Mouse (Mus musculus): Measurements from ENCODE around the gene Pphln1. TPM values are rescaled to one million over a fixed set of nuclear protein-coding genes. Genes with fewer than 3 reads are reported as not detected.

Gene Pphln1
- total and polyA plus RNA-seq, 3 experiments: 6.0 to 21.6 (median 20.9) TPM

- Histone ChIP-seq H3K36me3 (ENCODE audit: control insufficient read depth, insufficient read depth, low read length) (no peaks in the 10 kb centered on the region; the same call in 1 of the 2 replicates), H3K4me1 (ENCODE audit: control insufficient read depth, insufficient read depth, low read length) (peaks cover 3% of the 10 kb centered on the region), H3K4me3 (no peak overlapping the region), H3K27me3 (ENCODE audit: control insufficient read depth, insufficient read depth, low read length) (no peaks in the 10 kb centered on the region), H3K27ac (no peak overlapping the region), H3K79me2 (replicated peaks; ENCODE audit: control insufficient read depth, insufficient read depth, low read length) (no peaks in the 10 kb centered on the region; the same call in 1 of the 2 replicates), H3K9ac (ENCODE audit: low read depth, low read length) (no peak overlapping the region)
- WGBS: 79% methylated on average over 4 of the region's 4 CpGs
- no peak for DNase-seq
- TF ChIP-seq POLR2A (IDR thresholded peaks at IDR 0.05; ENCODE audit: insufficient read depth, low read depth, low read length): no peak
- no peak for TF ChIP-seq EP300 (IDR thresholded peaks at IDR 0.05; ENCODE audit: insufficient read depth, low read depth, low read length)
- TF ChIP-seq CTCF (IDR thresholded peaks at IDR 0.05): no peak
- intact Hi-C loops (cut with DNase I): no loop called here
These were observed 91.4 kb downstream of the Pphln1 start for GRCm38 (mm10) chr15:93489597-93489996.

DNA sequence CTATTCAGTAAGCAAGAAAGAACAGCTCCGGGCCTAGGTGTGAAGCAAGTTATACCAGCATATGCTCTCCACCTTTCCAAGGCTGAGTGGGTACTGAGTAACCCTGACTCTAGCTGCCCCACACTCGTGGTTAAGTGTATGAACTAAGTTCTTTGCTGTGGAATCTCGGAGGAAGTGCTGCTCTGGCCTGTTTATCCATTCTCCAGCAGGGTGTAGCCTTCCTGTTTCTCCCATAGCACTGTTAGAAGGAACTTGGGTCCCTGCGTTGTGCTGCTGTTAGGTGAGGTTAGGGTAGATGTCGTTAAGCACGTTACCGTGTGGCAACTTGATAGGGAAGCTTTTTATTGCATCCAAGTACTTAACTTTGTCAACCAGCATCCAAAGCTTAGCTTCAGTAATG lies 96.5 kb downstream of the Pphln1 start:
- 54% methylated on average over 7 of the region's 7 CpGs for WGBS
- intact Hi-C loops (cut with DNase I): loop anchor here (5.0 kb wide), 1 partner anchor 83 kb away; no protein-coding TSS in a partner anchor
- no peaks in the 10 kb centered on the region for H3K27me3 ChIP-seq (ENCODE audit: control insufficient read depth, insufficient read depth, low read length)

DNA sequence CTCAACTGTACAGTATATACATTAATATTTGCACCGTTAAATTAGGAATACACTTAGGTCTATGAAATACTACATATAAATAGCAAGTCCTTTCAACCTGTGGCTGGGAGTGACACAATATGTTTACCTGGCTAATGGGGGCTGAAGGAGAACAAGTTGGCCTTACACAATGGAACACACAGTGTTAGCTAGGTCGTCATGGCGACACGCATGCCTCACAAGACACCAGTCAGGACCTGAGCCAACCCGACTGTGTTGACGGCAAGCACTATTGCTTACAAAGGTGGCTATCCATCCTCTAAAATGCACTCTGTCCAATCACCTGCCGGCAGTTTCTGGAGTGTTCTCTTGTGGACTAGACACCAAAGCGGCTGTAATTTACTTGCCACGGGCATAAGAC lies 101.7 kb downstream of the Pphln1 start:
- H3K9ac ChIP-seq (ENCODE audit: low read depth, low read length): no peak overlapping the region
- TF ChIP-seq POLR2A (IDR thresholded peaks at IDR 0.05; ENCODE audit: insufficient read depth, low read depth, low read length) (no peak), EP300 (IDR thresholded peaks at IDR 0.05; ENCODE audit: insufficient read depth, low read depth, low read length) (no peak), CTCF (IDR thresholded peaks at IDR 0.05) (no peak)
- 76% methylated on average over 9 of the region's 9 CpGs for WGBS
- H3K4me1 ChIP-seq (ENCODE audit: control insufficient read depth, insufficient read depth, low read length): peaks cover 2% of the 10 kb centered on the region
- H3K79me2 ChIP-seq (replicated peaks; ENCODE audit: control insufficient read depth, insufficient read depth, low read length): no peaks in the 10 kb centered on the region; the same call in 1 of the 2 replicates
- H3K4me3 ChIP-seq: no peak overlapping the region
- no peaks in the 10 kb centered on the region for H3K36me3 ChIP-seq (ENCODE audit: control insufficient read depth, insufficient read depth, low read length)
- DNase-seq: no peak
- intact Hi-C loops (cut with DNase I): loop anchor here (5.0 kb wide), 2 partner anchors 43 to 77 kb away; no protein-coding TSS in a partner anchor
- H3K27ac ChIP-seq: no peak overlapping the region
- H3K27me3 ChIP-seq (ENCODE audit: control insufficient read depth, insufficient read depth, low read length): no peaks in the 10 kb centered on the region

More for the DNA sequence above, 96.5 kb downstream of the Pphln1 start:
- H3K79me2 ChIP-seq (replicated peaks; ENCODE audit: control insufficient read depth, insufficient read depth, low read length): no peaks in the 10 kb centered on the region
- no peaks in the 10 kb centered on the region for H3K36me3 ChIP-seq (ENCODE audit: control insufficient read depth, insufficient read depth, low read length)
- peaks cover 7% of the 10 kb centered on the region for H3K4me1 ChIP-seq (ENCODE audit: control insufficient read depth, insufficient read depth, low read length)
- H3K27ac ChIP-seq: peak overlapping the region; percentile 51
- no peak overlapping the region for H3K4me3 ChIP-seq
- TF ChIP-seq CTCF (IDR thresholded peaks at IDR 0.05) (peak; percentile 60), POLR2A (IDR thresholded peaks at IDR 0.05; ENCODE audit: insufficient read depth, low read depth, low read length) (no peak)
- H3K9ac ChIP-seq (ENCODE audit: low read depth, low read length): no peak overlapping the region
- DNase-seq: peak in 1 of 2 experiments; percentile 31

GRCm38 (mm10) chr15:93502703-93503102 lies 104.6 kb downstream of the Pphln1 start:
- Histone ChIP-seq H3K4me3 (no peak overlapping the region), H3K27ac (no peak overlapping the region), H3K79me2 (replicated peaks; ENCODE audit: control insufficient read depth, insufficient read depth, low read length) (no peaks in the 10 kb centered on the region; the same call in 1 of the 2 replicates), H3K27me3 (ENCODE audit: control insufficient read depth, insufficient read depth, low read length) (no peaks in the 10 kb centered on the region), H3K36me3 (ENCODE audit: control insufficient read depth, insufficient read depth, low read length) (no peaks in the 10 kb centered on the region), H3K4me1 (ENCODE audit: control insufficient read depth, insufficient read depth, low read length) (no peaks in the 10 kb centered on the region), H3K9ac (ENCODE audit: low read depth, low read length) (no peak overlapping the region)
- WGBS: 90% methylated on average over 9 of the region's 9 CpGs
- intact Hi-C loops (cut with DNase I): loop anchor here (5.0 kb wide), 1 partner anchor 45 kb away; no protein-coding TSS in a partner anchor
- no peak for DNase-seq
- TF ChIP-seq EP300 (IDR thresholded peaks at IDR 0.05; ENCODE audit: insufficient read depth, low read depth, low read length): no peak
- TF ChIP-seq CTCF (IDR thresholded peaks at IDR 0.05): peak; percentile 67
- no peak for TF ChIP-seq POLR2A (IDR thresholded peaks at IDR 0.05; ENCODE audit: insufficient read depth, low read depth, low read length)

- 94% methylated on average over 35 of the region's 35 CpGs for WGBS
- Histone ChIP-seq H3K4me1 (ENCODE audit: control insufficient read depth, insufficient read depth, low read length) (no peaks in the 10 kb centered on the region), H3K27me3 (ENCODE audit: control insufficient read depth, insufficient read depth, low read length) (no peaks in the 10 kb centered on the region), H3K9ac (ENCODE audit: low read depth, low read length) (no peak overlapping the region), H3K79me2 (replicated peaks; ENCODE audit: control insufficient read depth, insufficient read depth, low read length) (no peaks in the 10 kb centered on the region; the same call in 1 of the 2 replicates), H3K27ac (no peak overlapping the region), H3K4me3 (no peak overlapping the region), H3K36me3 (ENCODE audit: control insufficient read depth, insufficient read depth, low read length) (no peaks in the 10 kb centered on the region)
- TF ChIP-seq POLR2A (IDR thresholded peaks at IDR 0.05; ENCODE audit: insufficient read depth, low read depth, low read length) (no peak), CTCF (IDR thresholded peaks at IDR 0.05) (no peak), EP300 (IDR thresholded peaks at IDR 0.05; ENCODE audit: insufficient read depth, low read depth, low read length) (no peak)
- DNase-seq: no peak
- intact Hi-C loops (cut with DNase I): loop anchor here (5.0 kb wide), 1 partner anchor 46 kb away; no protein-coding TSS in a partner anchor
These were observed 105.1 kb downstream of the Pphln1 start for GRCm38 (mm10) chr15:93503201-93503745.

DNA sequence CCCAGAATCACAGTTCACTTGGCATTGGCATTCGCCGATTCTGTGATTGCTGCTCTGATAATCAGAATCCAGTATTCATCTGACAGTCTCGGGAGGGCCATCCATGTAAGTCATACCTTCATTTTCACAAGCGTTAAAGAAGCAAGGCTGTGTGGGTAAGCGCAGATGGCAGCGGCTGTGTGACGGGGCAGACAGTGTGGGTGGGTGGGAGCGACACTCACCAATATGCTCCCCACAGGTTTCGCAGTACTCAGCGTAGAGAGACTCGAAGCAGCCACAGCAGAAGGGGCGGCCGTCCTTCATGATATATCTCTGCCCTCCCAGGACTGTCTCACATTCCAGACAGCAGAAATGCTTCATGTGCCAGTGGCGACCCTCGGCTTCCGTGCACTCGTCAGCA lies 106.7 kb downstream of the Pphln1 start:
- H3K79me2 ChIP-seq (replicated peaks; ENCODE audit: control insufficient read depth, insufficient read depth, low read length): no peaks in the 10 kb centered on the region; the same call in 1 of the 2 replicates
- WGBS: 93% methylated on average over 17 of the region's 17 CpGs
- DNase-seq: no peak
- no peaks in the 10 kb centered on the region for H3K36me3 ChIP-seq (ENCODE audit: control insufficient read depth, insufficient read depth, low read length)
- H3K9ac ChIP-seq (ENCODE audit: low read depth, low read length): no peak overlapping the region
- no peak for TF ChIP-seq EP300 (IDR thresholded peaks at IDR 0.05; ENCODE audit: insufficient read depth, low read depth, low read length)
- TF ChIP-seq CTCF (IDR thresholded peaks at IDR 0.05): no peak
- no peak for TF ChIP-seq POLR2A (IDR thresholded peaks at IDR 0.05; ENCODE audit: insufficient read depth, low read depth, low read length)
- intact Hi-C loops (cut with DNase I): loop anchor here (5.0 kb wide), 1 partner anchor 48 kb away; no protein-coding TSS in a partner anchor
- no peak overlapping the region for H3K4me3 ChIP-seq
- H3K4me1 ChIP-seq (ENCODE audit: control insufficient read depth, insufficient read depth, low read length): no peaks in the 10 kb centered on the region
- H3K27ac ChIP-seq: no peak overlapping the region
- no peaks in the 10 kb centered on the region for H3K27me3 ChIP-seq (ENCODE audit: control insufficient read depth, insufficient read depth, low read length)

All from heart, adult 2 months (tissue).